Mouse (Mus musculus) lung, adult 2 months (tissue): ENCODE results near the gene Araf.

Source experiments
- CTCF ChIP-seq: fragments of 200-500 bp; IDR thresholded peaks from 2 replicates; pipeline ENCODE4 v1.5.1; 2011; ENCODE audit warnings: mild to moderate bottlenecking, low read length, control low read depth; ENCODE audit not compliant: insufficient read depth
- POLR2A ChIP-seq: fragments of 200-500 bp; IDR thresholded peaks from 2 replicates; pipeline ENCODE4 v1.6.1; 2011; ENCODE audit warnings: low read depth, mild to moderate bottlenecking, control low read depth, low read length, borderline replicate concordance; ENCODE audit errors: extremely low read depth

DNA sequence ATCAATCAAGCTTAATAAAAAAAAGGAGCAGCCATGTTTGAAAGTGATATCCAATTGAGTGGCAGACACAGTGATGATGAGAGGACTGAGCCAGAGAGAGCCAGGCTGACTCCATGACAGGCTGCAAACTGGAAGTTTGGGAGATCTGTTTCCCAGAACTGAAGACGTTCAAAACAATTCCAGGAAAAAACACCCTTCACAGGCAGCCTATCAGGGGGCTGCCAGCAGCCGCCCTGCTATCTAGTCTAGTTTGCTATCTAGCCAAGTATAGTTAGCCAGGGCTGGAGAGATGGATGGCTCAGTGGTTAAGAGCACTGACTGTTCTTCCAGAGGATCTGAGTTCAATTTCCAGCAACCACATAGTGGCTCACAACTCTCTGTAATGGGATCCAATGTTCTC lies 10.3 kb upstream of the Araf start:
- TF ChIP-seq CTCF (no peak), POLR2A (no peak)
